Mouse (Mus musculus) neural tube, embryonic 11.5 days (tissue): ENCODE results near the gene Mras. TPM values are rescaled to one million over a fixed set of nuclear protein-coding genes. Genes with fewer than 3 reads are reported as not detected.

Source experiments
- ATAC-seq: fragments of 200-750 bp; cut with Nextera tagmentation; 2 replicates; pipeline ENCODE4 v1.8.0; 2017; ENCODE audit warnings: moderate number of reproducible peaks, mild to moderate bottlenecking, moderate TSS enrichment, moderate library complexity; ENCODE audit not compliant: insufficient read depth, low FRiP score, low TSS enrichment
- DNase-seq: peaks from one replicate; pipeline ENCODE4 v3.0.0-alpha.2; 2015; ENCODE audit warnings: low spot score
- H3K27ac ChIP-seq: fragments of 300-500 bp; sonication (generic); 2 replicates; pipeline ENCODE4 v1.5.1; 2014; ENCODE audit warnings: low read depth, mild to moderate bottlenecking, low read length
- H3K27me3 ChIP-seq: fragments of 300-500 bp; sonication (generic); 2 replicates; pipeline ENCODE4 v1.6.1; 2014; ENCODE audit warnings: mild to moderate bottlenecking, low read length, mixed read lengths; ENCODE audit not compliant: control insufficient read depth, insufficient read depth
- H3K36me3 ChIP-seq: fragments of 300-500 bp; sonication (generic); 2 replicates; pipeline ENCODE4 v1.6.1; 2014; ENCODE audit warnings: mild to moderate bottlenecking, low read length, moderate library complexity, mixed read lengths; ENCODE audit not compliant: control insufficient read depth, insufficient read depth
- H3K4me1 ChIP-seq: fragments of 300-500 bp; sonication (generic); 2 replicates; pipeline ENCODE4 v1.6.1; 2014; ENCODE audit warnings: low read length, mixed read lengths; ENCODE audit not compliant: control insufficient read depth, insufficient read depth
- H3K4me2 ChIP-seq: fragments of 300-500 bp; sonication (generic); 2 replicates; pipeline ENCODE4 v1.6.1; 2014; ENCODE audit warnings: low read depth, mild to moderate bottlenecking, moderate library complexity
- H3K4me3 ChIP-seq: fragments of 300-500 bp; sonication (generic); 2 replicates; pipeline ENCODE4 v1.5.1; 2014; ENCODE audit warnings: low read depth, low read length
- H3K9ac ChIP-seq: fragments of 300-500 bp; sonication (generic); 2 replicates; pipeline ENCODE4 v1.6.1; 2014; ENCODE audit warnings: mild to moderate bottlenecking, low read length
- H3K9me3 ChIP-seq: fragments of 300-500 bp; sonication (generic); 2 replicates; pipeline ENCODE4 v1.6.1; 2016; ENCODE audit warnings: low read length; ENCODE audit not compliant: control insufficient read depth
- WGBS: fragments of 180-500 bp; shearing (Covaris S2); extraction: QIAGEN DNeasy Blood & Tissue Kit; methylation state at CpG from one replicate; pipeline ENCODE4 v1.1.7; 2014; 5-methylcytosine and 5-hydroxymethylcytosine counted together
- polyA plus RNA-seq: library from polyadenylated mRNA; unstranded; fragments of >200 nt; fragmentation: Nextera tagmentation; extraction: Ambion mirVana; gene quantifications from 2 replicates; pipeline ENCODE4 v1.2.1, GENCODE M21; 2014

Gene Mras
- polyA plus RNA-seq, 1 experiment from 2014 or later, result 17.5 TPM

DNA sequence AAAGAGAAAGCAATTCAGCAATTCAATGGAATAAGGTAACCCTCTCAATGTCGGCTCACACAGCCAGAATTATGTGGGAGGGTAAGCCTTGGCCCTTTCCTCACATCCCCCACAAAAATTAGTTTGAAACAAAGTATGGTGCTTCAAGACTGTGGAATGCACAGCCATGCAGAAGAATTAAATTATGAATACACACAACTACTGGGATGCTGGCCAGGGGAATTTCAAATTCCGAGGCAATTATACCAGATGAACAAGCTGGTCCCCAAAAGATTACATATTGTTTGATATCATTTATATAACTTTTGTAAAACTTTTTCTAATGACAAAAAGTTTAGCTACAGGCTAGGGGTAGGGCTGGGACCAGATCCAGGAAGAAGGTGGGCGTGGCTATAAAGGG is 10.1 kb upstream of the Mras start:
- no peak for ATAC-seq
- H3K9me3 ChIP-seq, result no peaks in the 10 kb centered on the region
- H3K36me3 ChIP-seq, result no peaks in the 10 kb centered on the region

DNA sequence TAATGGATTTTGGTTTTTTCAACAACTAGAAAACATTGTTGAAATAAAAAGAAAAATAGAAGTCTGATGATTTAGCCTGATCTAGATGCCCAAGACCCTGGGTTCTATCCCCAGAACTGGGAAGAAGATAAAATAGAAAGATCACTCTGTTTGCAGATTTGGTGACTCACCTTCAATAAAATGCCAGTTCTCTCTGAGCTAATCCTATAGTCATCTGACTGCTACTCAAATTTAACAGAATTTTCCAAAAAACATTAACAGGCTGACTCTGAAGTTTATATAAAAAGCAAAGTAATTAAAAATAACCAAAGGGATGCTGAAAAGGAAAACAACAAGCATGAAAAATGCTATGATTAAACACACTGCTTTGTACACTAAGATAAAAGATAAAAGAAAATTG is 9.1 kb upstream of the Mras start:
- H3K36me3 ChIP-seq, result no peaks in the 10 kb centered on the region
- H3K9ac ChIP-seq, result no peak overlapping the region
- ATAC-seq, result no peak

More for the DNA sequence above, 10.1 kb upstream of the Mras start:
- H3K27ac ChIP-seq, result no peak overlapping the region
- H3K9ac ChIP-seq, result no peak overlapping the region
- H3K4me3 ChIP-seq, result no peak overlapping the region
- no peak overlapping the region for H3K4me2 ChIP-seq
- 85% methylated on average over 3 of the region's 3 CpGs for WGBS
- no peaks in the 10 kb centered on the region for H3K4me1 ChIP-seq
- H3K27me3 ChIP-seq, result peaks cover 5% of the 10 kb centered on the region; the same call in 1 of the 2 replicates
- DNase-seq, result no peak

DNA sequence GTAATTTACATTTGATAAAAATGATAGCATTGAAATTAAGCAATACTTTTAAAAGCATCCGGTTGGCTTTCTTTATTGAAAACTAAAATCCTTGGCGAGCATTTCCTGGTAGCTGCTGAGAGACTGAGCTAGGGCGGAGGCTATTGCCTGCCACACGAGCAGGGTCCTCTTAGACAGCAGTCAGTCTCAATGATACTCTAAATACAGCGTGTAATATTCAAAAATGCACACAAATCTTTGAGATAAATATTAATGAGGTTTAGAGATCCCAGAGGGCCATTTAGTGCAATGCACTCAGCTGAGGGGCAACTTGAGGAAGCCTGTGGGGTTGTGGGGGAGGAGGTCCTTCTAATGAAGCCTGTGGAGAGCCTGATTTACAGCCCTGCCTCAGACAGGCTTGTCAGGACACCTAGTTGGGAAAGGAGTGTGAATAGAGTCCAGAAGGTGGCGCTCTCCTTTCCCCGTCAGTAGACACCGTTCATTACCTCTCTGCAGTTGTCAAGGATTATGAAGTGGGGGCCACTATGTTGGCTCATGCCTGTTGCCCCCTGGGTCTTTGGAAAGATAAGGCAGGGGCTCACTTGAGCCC is 7.5 kb upstream of the Mras start:
- WGBS, result 37% methylated on average over 8 of the region's 8 CpGs

More for the DNA sequence above, 9.1 kb upstream of the Mras start:
- Histone ChIP-seq H3K4me1 (no peaks in the 10 kb centered on the region), H3K4me2 (no peak overlapping the region), H3K27me3 (peaks cover 2% of the 10 kb centered on the region; the same call in 1 of the 2 replicates), H3K4me3 (no peak overlapping the region), H3K27ac (no peak overlapping the region), H3K9me3 (no peaks in the 10 kb centered on the region)
- no peak for DNase-seq

DNA sequence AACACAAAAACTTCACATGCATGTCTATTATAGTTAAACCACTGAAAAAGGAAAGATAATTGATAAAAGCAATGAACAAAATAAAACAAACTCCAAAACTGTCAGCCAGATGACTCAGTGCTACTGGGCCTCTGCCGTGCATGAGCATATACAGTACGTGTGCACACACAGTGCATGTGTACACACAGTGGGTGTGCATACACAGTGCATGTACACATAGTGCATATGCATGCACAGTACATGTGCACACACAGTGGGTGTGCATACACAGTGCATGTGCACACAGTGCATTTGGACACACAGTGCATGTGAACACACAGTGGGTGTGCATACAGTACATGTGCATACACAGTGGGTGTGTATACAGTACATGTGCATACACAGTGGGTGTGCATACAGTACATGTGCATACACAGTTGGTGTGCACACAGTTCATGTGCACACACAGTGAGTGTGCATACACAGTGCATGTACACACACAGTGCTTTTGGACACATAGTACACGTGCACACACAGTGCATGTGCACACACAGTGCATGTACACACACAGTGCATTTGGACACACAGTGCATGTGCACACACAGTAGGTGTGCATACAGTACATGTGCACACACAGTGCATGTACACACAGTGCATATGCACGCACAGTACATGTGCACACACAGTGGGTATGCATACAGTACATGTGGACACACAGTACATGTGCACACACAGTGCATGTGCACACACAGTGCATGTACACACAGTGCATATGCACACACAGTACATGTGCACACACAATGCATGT is 4.7 kb upstream of the Mras start:
- H3K9me3 ChIP-seq, result no peaks in the 10 kb centered on the region
- H3K27me3 ChIP-seq, result peaks cover 20% of the 10 kb centered on the region
- no peak overlapping the region for H3K27ac ChIP-seq
- 95% methylated on average over 4 of the region's 4 CpGs for WGBS
- no peak overlapping the region for H3K9ac ChIP-seq
- DNase-seq (no peak), ATAC-seq (no peak)
- H3K4me3 ChIP-seq, result no peak overlapping the region
- no peaks in the 10 kb centered on the region for H3K36me3 ChIP-seq
- no peak overlapping the region for H3K4me2 ChIP-seq
- H3K4me1 ChIP-seq, result no peaks in the 10 kb centered on the region

More for the DNA sequence above, 7.5 kb upstream of the Mras start:
- Histone ChIP-seq H3K9me3 (no peaks in the 10 kb centered on the region), H3K27ac (no peak overlapping the region), H3K27me3 (no peaks in the 10 kb centered on the region), H3K4me3 (no peak overlapping the region), H3K4me1 (no peaks in the 10 kb centered on the region), H3K9ac (no peak overlapping the region), H3K4me2 (no peak overlapping the region), H3K36me3 (no peaks in the 10 kb centered on the region)
- ATAC-seq, result peak; percentile 61
- peak; percentile 64 for DNase-seq

DNA sequence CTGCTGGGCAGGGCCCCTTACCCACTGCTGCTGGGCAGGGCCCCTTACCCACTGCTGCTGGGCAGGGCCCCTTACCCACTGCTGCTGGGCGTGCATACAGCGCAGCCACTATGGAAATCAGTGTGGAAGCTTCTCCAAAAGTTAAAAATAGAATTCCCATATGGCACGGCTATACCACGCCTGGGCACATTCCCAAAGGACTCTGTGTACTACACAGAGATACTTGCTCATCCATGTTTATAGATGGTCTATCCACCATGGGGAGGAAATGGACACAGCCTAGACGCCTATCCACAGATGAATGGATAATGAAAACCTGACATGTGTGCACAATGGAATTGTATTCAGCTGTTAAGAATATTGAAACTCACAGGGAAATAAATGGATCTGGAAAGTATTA is 3.8 kb upstream of the Mras start:
- WGBS, result 83% methylated on average over 5 of the region's 5 CpGs
- H3K4me1 ChIP-seq, result 0 out of 2 replicates have a peak, but pooled peaks cover under 1% of the 10 kb centered on the region
- H3K9ac ChIP-seq, result no peak overlapping the region

DNA sequence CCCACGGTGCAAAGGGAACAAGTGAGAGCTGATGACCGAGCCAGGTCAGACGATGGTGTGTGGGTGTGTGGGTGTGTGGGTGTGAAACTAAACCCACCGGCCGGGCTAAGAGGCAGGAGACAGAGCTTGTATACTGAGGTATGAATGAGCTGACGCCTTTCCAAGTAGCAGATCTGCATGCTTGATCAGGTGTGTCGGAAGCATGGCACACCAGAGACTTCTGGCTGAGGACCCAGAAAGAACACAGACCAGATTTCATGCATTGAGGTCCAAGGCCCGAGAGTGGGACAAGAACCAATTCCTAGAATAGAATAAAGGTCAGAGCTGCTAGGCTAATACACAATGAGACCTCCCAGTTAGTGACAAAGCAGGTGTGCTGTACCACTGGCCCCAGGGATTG is 1.9 kb upstream of the Mras start:
- Histone ChIP-seq H3K27me3 (peaks cover 20% of the 10 kb centered on the region), H3K9me3 (no peaks in the 10 kb centered on the region), H3K36me3 (no peaks in the 10 kb centered on the region), H3K9ac (no peak overlapping the region), H3K4me3 (no peak overlapping the region), H3K4me2 (no peak overlapping the region), H3K27ac (no peak overlapping the region), H3K4me1 (peaks cover 8% of the 10 kb centered on the region)
- WGBS, result 90% methylated on average over 8 of the region's 8 CpGs
- DNase-seq, result no peak
- ATAC-seq, result no peak

More for the DNA sequence above, 3.8 kb upstream of the Mras start:
- no peak overlapping the region for H3K27ac ChIP-seq
- no peak for ATAC-seq
- no peak overlapping the region for H3K4me2 ChIP-seq
- H3K4me3 ChIP-seq, result no peak overlapping the region
- no peak for DNase-seq
- no peaks in the 10 kb centered on the region for H3K36me3 ChIP-seq
- no peaks in the 10 kb centered on the region for H3K9me3 ChIP-seq
- peaks cover 20% of the 10 kb centered on the region for H3K27me3 ChIP-seq

DNA sequence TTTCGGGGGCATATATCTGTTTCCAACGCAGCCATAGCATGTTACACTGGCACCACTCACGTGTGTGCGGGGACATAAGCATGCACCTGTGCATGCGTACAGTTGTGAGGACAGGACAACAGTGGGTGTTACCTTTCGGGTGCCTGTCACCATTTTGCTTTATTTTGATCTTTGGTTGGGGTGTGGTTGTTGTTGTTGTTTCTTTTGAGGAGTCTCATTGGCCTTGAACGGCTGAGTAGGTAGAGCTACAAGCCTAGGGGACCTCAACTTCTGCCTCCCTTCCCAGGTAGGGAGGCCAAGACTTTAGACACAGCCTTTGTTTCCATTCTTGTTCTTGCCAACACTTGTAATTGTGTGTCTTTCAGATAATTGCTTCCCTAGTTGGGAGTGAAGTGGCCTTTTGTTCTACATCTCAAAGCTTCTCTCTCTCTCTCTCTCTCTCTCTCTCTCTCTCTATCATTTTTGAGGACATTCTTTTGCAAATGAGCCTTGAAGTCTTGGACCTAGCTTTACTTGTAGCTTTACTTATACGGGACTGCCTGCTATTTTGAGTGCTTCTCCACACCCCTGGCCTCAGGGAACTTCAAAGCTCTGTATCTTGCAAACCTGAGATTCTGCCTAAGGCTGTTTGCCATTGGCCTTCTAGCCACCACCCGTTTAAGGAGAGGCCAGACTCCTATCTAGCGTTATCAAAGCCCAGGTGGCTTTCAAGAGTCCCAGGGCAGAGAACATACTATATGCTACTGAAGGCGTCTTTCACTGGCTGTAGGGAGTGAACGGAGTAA is 792 bp upstream of the Mras start:
- Histone ChIP-seq H3K4me1 (peaks cover 8% of the 10 kb centered on the region), H3K9me3 (no peaks in the 10 kb centered on the region), H3K36me3 (no peaks in the 10 kb centered on the region), H3K27me3 (peaks cover 20% of the 10 kb centered on the region), H3K27ac (no peak overlapping the region), H3K4me2 (no peak overlapping the region), H3K9ac (no peak overlapping the region), H3K4me3 (no peak overlapping the region)
- DNase-seq (no peak), ATAC-seq (no peak)
- WGBS, result 82% methylated on average over 12 of the region's 12 CpGs

DNA sequence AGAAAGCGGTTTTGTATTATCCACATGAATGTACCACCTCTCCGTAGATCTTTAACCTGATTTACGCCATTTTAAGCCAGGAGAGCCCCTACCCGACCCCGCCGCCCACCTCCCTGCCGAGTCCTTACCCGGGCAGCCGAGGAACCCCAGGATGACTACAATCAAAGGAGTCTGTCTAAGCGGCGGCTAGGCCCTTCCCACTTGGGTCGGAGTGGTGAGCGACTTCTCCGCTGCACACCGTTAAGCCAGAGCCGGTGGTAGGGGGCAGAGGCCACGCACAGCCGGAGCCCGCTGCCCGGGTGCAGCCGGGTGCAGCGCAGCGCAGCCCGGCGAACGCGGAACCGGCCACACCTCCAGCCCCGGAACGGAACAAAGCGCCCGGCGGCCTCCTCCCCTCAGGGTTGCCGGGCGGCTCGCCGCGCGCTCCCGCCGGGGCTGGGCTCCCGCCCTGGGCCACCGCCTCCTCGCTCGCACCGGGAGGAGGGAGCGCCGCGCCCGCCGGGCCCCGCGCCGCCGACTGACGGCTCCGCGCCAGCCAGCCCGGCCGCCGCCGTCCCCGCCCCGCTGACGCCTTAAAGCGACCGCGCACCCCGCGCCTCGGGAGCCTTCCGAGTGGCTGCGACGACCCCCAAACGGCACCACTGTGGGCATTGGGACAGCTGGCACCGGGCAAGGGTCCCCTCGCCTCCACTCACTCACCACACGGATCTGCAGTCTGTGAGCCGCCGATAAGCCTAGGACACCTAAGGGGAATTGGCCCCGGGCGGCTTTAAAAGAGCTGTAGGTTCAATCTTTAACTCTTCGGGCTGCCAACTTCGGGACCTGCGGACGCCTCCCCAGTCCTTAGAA is 775 bp downstream of the Mras start:
- peak; percentile 79 for ATAC-seq

More for the DNA sequence above, 775 bp downstream of the Mras start:
- H3K4me3 ChIP-seq, result peak overlapping the region; percentile 82
- peak overlapping the region; percentile 90 for H3K9ac ChIP-seq
- H3K4me1 ChIP-seq, result peaks cover 8% of the 10 kb centered on the region
- H3K36me3 ChIP-seq, result no peaks in the 10 kb centered on the region
- peak; percentile 75 for DNase-seq
- H3K27ac ChIP-seq, result peak overlapping the region; percentile 72; the same call in 1 of the 2 replicates
- peaks cover 20% of the 10 kb centered on the region for H3K27me3 ChIP-seq
- H3K4me2 ChIP-seq, result peak overlapping the region; percentile 87
- WGBS, result under 1% methylated on average over 73 of the region's 86 CpGs
- no peaks in the 10 kb centered on the region for H3K9me3 ChIP-seq
